Mouse (Mus musculus) bone marrow macrophage, adult 2 months (primary cell): ENCODE measurements at regions not wholly inside any gene's neighbourhood (a gene's known extent, or its start where the extent isn't known, plus 50 kb on each side); places are given as distances from the start of the nearest gene placed in this dataset.

Experiments used
- H3K27ac ChIP-seq: 2 replicates; pipeline ENCODE4 v1.5.1; 2012; ENCODE audit warnings: low read depth, low read length; ENCODE audit not compliant: insufficient read depth
- H3K4me1 ChIP-seq: 2 replicates; pipeline ENCODE4 v1.6.1; 2012; ENCODE audit warnings: low read length; ENCODE audit not compliant: control insufficient read depth, insufficient read depth
- H3K4me3 ChIP-seq: 2 replicates; pipeline ENCODE4 v1.5.1; 2012; ENCODE audit warnings: mild to moderate bottlenecking, low read length, moderate library complexity; ENCODE audit not compliant: insufficient read depth
- CTCF ChIP-seq: IDR thresholded peaks from 2 replicates; pipeline ENCODE4 v1.5.1; 2012; ENCODE audit warnings: low read depth, mild to moderate bottlenecking, low read length, moderate library complexity
- POLR2A ChIP-seq: IDR thresholded peaks from 2 replicates; pipeline ENCODE4 v1.6.1; 2012; ENCODE audit warnings: mild to moderate bottlenecking, low read depth, low read length, borderline replicate concordance

GRCm38 (mm10) chr16:77461459-77461858, 140.4 kb downstream of the Gm11146 start:
- TF ChIP-seq POLR2A: no peak

GRCm38 (mm10) chr16:77459651-77460050, 142.2 kb downstream of the Gm11146 start:
- H3K4me1 ChIP-seq: peaks cover 9% of the 10 kb centered on the region
- no peak for TF ChIP-seq POLR2A
- no peak for TF ChIP-seq CTCF
- no peak overlapping the region for H3K27ac ChIP-seq
- no peak overlapping the region for H3K4me3 ChIP-seq

More at GRCm38 (mm10) chr16:77461459-77461858, 140.4 kb downstream of the Gm11146 start:
- H3K4me3 ChIP-seq: no peak overlapping the region
- H3K27ac ChIP-seq: no peak overlapping the region
- H3K4me1 ChIP-seq: peaks cover 9% of the 10 kb centered on the region

GRCm38 (mm10) chr16:77444647-77445046, 157.2 kb downstream of the Gm11146 start:
- Histone ChIP-seq H3K4me1 (peaks cover 25% of the 10 kb centered on the region), H3K27ac (no peak overlapping the region), H3K4me3 (no peak overlapping the region)
- TF ChIP-seq CTCF: no peak
- no peak for TF ChIP-seq POLR2A

GRCm38 (mm10) chr16:77444006-77444405, 157.9 kb downstream of the Gm11146 start:
- Histone ChIP-seq H3K27ac (no peak overlapping the region), H3K4me1 (peaks cover 22% of the 10 kb centered on the region), H3K4me3 (no peak overlapping the region)
- no peak for TF ChIP-seq POLR2A
- no peak for TF ChIP-seq CTCF

- Histone ChIP-seq H3K27ac (no peak overlapping the region), H3K4me1 (peaks cover 22% of the 10 kb centered on the region), H3K4me3 (no peak overlapping the region)
- no peak for TF ChIP-seq POLR2A
Observed at GRCm38 (mm10) chr16:77443318-77443717, 158.6 kb downstream of the Gm11146 start.

- Histone ChIP-seq H3K27ac (no peak overlapping the region), H3K4me3 (no peak overlapping the region), H3K4me1 (peaks cover 22% of the 10 kb centered on the region)
- TF ChIP-seq CTCF (no peak), POLR2A (no peak)
Observed at GRCm38 (mm10) chr16:77442866-77443265, 159.0 kb downstream of the Gm11146 start.

GRCm38 (mm10) chr16:77431345-77431744, 170.5 kb downstream of the Gm11146 start:
- Histone ChIP-seq H3K4me3 (no peak overlapping the region), H3K27ac (no peak overlapping the region), H3K4me1 (no peaks in the 10 kb centered on the region; the same call in 1 of the 2 replicates)
- TF ChIP-seq CTCF (no peak), POLR2A (no peak)

GRCm38 (mm10) chr16:77422385-77423363, 179.2 kb downstream of the Gm11146 start:
- Histone ChIP-seq H3K4me3 (no peak overlapping the region), H3K4me1 (peaks cover 8% of the 10 kb centered on the region), H3K27ac (no peak overlapping the region)
- TF ChIP-seq CTCF (no peak), POLR2A (no peak)

GRCm38 (mm10) chr16:77421591-77422024, 180.3 kb downstream of the Gm11146 start:
- Histone ChIP-seq H3K4me3 (no peak overlapping the region), H3K27ac (no peak overlapping the region), H3K4me1 (peaks cover 11% of the 10 kb centered on the region)
- no peak for TF ChIP-seq CTCF
- TF ChIP-seq POLR2A: no peak

GRCm38 (mm10) chr16:77421001-77421400, 180.9 kb downstream of the Gm11146 start:
- H3K4me3 ChIP-seq: no peak overlapping the region
- peaks cover 11% of the 10 kb centered on the region for H3K4me1 ChIP-seq
- H3K27ac ChIP-seq: no peak overlapping the region
- TF ChIP-seq POLR2A (no peak), CTCF (no peak)
